Mouse (Mus musculus) bone marrow macrophage, adult 2 months (primary cell): Measurements from ENCODE around the gene Tob1.

Experiments
- CTCF ChIP-seq: IDR thresholded peaks from 2 replicates; pipeline ENCODE4 v1.5.1; 2012; ENCODE audit warnings: low read depth, mild to moderate bottlenecking, low read length, moderate library complexity
- POLR2A ChIP-seq: IDR thresholded peaks from 2 replicates; pipeline ENCODE4 v1.6.1; 2012; ENCODE audit warnings: mild to moderate bottlenecking, low read depth, low read length, borderline replicate concordance

DNA sequence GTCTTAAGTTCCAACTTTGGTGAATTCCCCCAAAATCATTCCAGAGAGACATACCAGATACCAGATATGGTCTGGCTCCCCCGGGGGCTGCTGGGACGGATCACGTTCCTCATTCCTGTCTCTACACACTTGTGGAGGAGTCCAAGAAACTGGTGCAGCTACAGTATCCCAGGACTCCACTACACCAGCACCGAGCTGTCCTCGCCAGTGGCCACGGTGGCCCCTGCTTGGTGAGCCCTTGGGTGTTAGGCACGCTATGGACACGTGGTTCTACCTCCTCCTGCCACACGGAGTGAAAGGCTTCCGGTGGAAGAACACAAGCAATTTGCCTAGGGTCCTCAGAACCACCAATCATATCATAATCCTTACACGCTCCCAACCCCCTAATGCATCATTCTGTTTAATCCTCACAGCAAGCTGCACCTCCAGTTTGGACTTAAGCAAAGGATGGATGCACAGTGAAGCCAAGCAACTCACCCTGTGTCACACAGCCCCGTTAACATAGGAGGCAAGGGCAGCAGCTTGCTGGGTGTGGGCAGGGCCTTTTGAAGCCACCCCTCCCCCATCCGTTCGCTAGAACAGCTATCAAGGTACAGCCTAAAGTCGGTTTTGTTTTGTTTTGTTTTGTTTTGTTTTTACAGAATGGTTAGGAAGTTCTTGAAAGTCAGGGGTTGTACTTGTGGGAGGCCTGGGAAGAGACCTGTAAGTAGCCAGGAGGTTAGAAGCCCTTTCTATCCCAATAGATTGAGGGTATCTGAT is 32.3 kb downstream of the Tob1 start:
- TF ChIP-seq CTCF (no peak), POLR2A (no peak)
